Mouse (Mus musculus): Measurements from ENCODE around the gene Gmfb. TPM values are rescaled to one million over a fixed set of nuclear protein-coding genes. Genes with fewer than 3 reads are reported as not detected.
"Not testable (repeated sequence)": the region's sequence is repeated elsewhere in the genome, so short reads cannot be mapped to it uniquely, and the experiment has no call there.

Gene Gmfb
- polyA plus RNA-seq, 1 experiment from 2014 or later = 48.5 TPM

GRCm38 (mm10) chr14:46827430-46827829, 5.4 kb upstream of the Gmfb start:
- Histone ChIP-seq H3K27ac (no peak overlapping the region), H3K4me2 (no peak overlapping the region), H3K36me3 (no peaks in the 10 kb centered on the region), H3K4me3 (replicated peaks) (no peak overlapping the region), H3K4me1 (no peaks in the 10 kb centered on the region), H3K27me3 (replicated peaks) (no peaks in the 10 kb centered on the region), H3K9me3 (no peaks in the 10 kb centered on the region), H3K9ac (no peak overlapping the region)
- WGBS = 41% methylated on average over 1 of the region's 1 CpGs
- ATAC-seq (ENCODE audit: insufficient read depth, low FRiP score, low read depth) = no peak

GRCm38 (mm10) chr14:46823996-46824395, 2.0 kb upstream of the Gmfb start:
- no peaks in the 10 kb centered on the region for H3K27me3 ChIP-seq (replicated peaks)
- no peak overlapping the region for H3K27ac ChIP-seq
- no peaks in the 10 kb centered on the region for H3K9me3 ChIP-seq
- no peak overlapping the region for H3K4me2 ChIP-seq
- no peaks in the 10 kb centered on the region for H3K36me3 ChIP-seq
- no peak overlapping the region for H3K4me3 ChIP-seq (replicated peaks)
- H3K9ac ChIP-seq = no peak overlapping the region
- WGBS = 69% methylated on average over 2 of the region's 2 CpGs
- H3K4me1 ChIP-seq = peaks cover 12% of the 10 kb centered on the region
- no peak for ATAC-seq (ENCODE audit: insufficient read depth, low FRiP score, low read depth)

GRCm38 (mm10) chr14:46821271-46821872, 670 bp downstream of the Gmfb start:
- Histone ChIP-seq H3K36me3 (0 out of 2 replicates have a peak, but pooled peaks cover 5% of the 10 kb centered on the region), H3K9me3 (no peaks in the 10 kb centered on the region), H3K9ac (peak overlapping the region; percentile 55), H3K4me3 (replicated peaks) (peak overlapping the region; percentile 82), H3K27me3 (replicated peaks) (no peaks in the 10 kb centered on the region), H3K27ac (peak overlapping the region; percentile 90), H3K4me1 (peaks cover 12% of the 10 kb centered on the region), H3K4me2 (peak overlapping the region; percentile 77)
- WGBS = under 1% methylated on average over 11 of the region's 11 CpGs
- peak; percentile 12 for ATAC-seq (ENCODE audit: insufficient read depth, low FRiP score, low read depth)

- not testable (repeated sequence) for H3K36me3 ChIP-seq; ATAC-seq (ENCODE audit: insufficient read depth, low FRiP score, low read depth); H3K27ac ChIP-seq; H3K4me3 ChIP-seq (replicated peaks); H3K4me2 ChIP-seq; H3K9me3 ChIP-seq; H3K9ac ChIP-seq; H3K27me3 ChIP-seq (replicated peaks)
- peaks cover 12% of the 10 kb centered on the region for H3K4me1 ChIP-seq
- 89% methylated on average over 5 of the region's 6 CpGs for WGBS
These were observed 2.1 kb downstream of the Gmfb start for GRCm38 (mm10) chr14:46819961-46820360.

- H3K36me3 ChIP-seq = peaks cover 14% of the 10 kb centered on the region
- 82% methylated on average over 7 of the region's 7 CpGs for WGBS
- H3K27me3 ChIP-seq (replicated peaks) = no peaks in the 10 kb centered on the region
- H3K4me2 ChIP-seq = no peak overlapping the region
- H3K9me3 ChIP-seq = no peaks in the 10 kb centered on the region
- ATAC-seq (ENCODE audit: insufficient read depth, low FRiP score, low read depth) = no peak
- H3K9ac ChIP-seq = no peak overlapping the region
- H3K4me3 ChIP-seq (replicated peaks) = no peak overlapping the region
- peaks cover 12% of the 10 kb centered on the region for H3K4me1 ChIP-seq
- no peak overlapping the region for H3K27ac ChIP-seq
These were observed 3.3 kb downstream of the Gmfb start for GRCm38 (mm10) chr14:46818743-46819142.

GRCm38 (mm10) chr14:46816916-46817622, 5.0 kb downstream of the Gmfb start:
- H3K9ac ChIP-seq = no peak overlapping the region
- no peaks in the 10 kb centered on the region for H3K9me3 ChIP-seq
- no peaks in the 10 kb centered on the region for H3K27me3 ChIP-seq (replicated peaks)
- H3K4me1 ChIP-seq = peaks cover 9% of the 10 kb centered on the region
- H3K27ac ChIP-seq = no peak overlapping the region
- no peak overlapping the region for H3K4me3 ChIP-seq (replicated peaks)
- no peak overlapping the region for H3K4me2 ChIP-seq
- peaks cover 21% of the 10 kb centered on the region for H3K36me3 ChIP-seq
- WGBS = 93% methylated on average over 8 of the region's 8 CpGs
- ATAC-seq (ENCODE audit: insufficient read depth, low FRiP score, low read depth) = no peak

- no peak; the same call in 1 of the 2 replicates for ATAC-seq (ENCODE audit: insufficient read depth, low FRiP score, low read depth)
- no peaks in the 10 kb centered on the region for H3K27me3 ChIP-seq (replicated peaks)
- no peak overlapping the region for H3K4me2 ChIP-seq
- peaks cover 22% of the 10 kb centered on the region for H3K36me3 ChIP-seq
- WGBS = 79% methylated on average over 6 of the region's 6 CpGs
- peaks cover 4% of the 10 kb centered on the region for H3K4me1 ChIP-seq
- H3K9ac ChIP-seq = no peak overlapping the region
- no peak overlapping the region for H3K4me3 ChIP-seq (replicated peaks)
- no peak overlapping the region for H3K27ac ChIP-seq
- no peaks in the 10 kb centered on the region for H3K9me3 ChIP-seq
These were observed 6.4 kb downstream of the Gmfb start for GRCm38 (mm10) chr14:46815640-46816039.

GRCm38 (mm10) chr14:46807927-46808326, 14.1 kb downstream of the Gmfb start:
- Histone ChIP-seq H3K36me3 (peaks cover 6% of the 10 kb centered on the region; the same call in 1 of the 2 replicates), H3K27me3 (replicated peaks) (no peaks in the 10 kb centered on the region), H3K9ac (no peak overlapping the region), H3K4me2 (no peak overlapping the region), H3K4me1 (no peaks in the 10 kb centered on the region), H3K9me3 (no peaks in the 10 kb centered on the region), H3K27ac (no peak overlapping the region), H3K4me3 (replicated peaks) (no peak overlapping the region)
- WGBS = 71% methylated on average over 3 of the region's 3 CpGs
- no peak for ATAC-seq (ENCODE audit: insufficient read depth, low FRiP score, low read depth)

- no peak overlapping the region for H3K4me3 ChIP-seq (replicated peaks)
- no peaks in the 10 kb centered on the region for H3K27me3 ChIP-seq (replicated peaks)
- no peak overlapping the region for H3K27ac ChIP-seq
- H3K36me3 ChIP-seq = peaks cover 3% of the 10 kb centered on the region; the same call in 1 of the 2 replicates
- H3K9ac ChIP-seq = no peak overlapping the region
- 78% methylated on average over 5 of the region's 5 CpGs for WGBS
- ATAC-seq (ENCODE audit: insufficient read depth, low FRiP score, low read depth) = no peak
- no peaks in the 10 kb centered on the region for H3K9me3 ChIP-seq
- H3K4me2 ChIP-seq = no peak overlapping the region
- no peaks in the 10 kb centered on the region for H3K4me1 ChIP-seq
These were observed 15.9 kb downstream of the Gmfb start for GRCm38 (mm10) chr14:46806186-46806585.

GRCm38 (mm10) chr14:46803791-46804190, 18.3 kb downstream of the Gmfb start:
- Histone ChIP-seq H3K4me3 (replicated peaks) (no peak overlapping the region), H3K4me1 (no peaks in the 10 kb centered on the region), H3K9me3 (no peaks in the 10 kb centered on the region), H3K9ac (no peak overlapping the region), H3K27me3 (replicated peaks) (no peaks in the 10 kb centered on the region), H3K36me3 (no peaks in the 10 kb centered on the region), H3K4me2 (no peak overlapping the region), H3K27ac (no peak overlapping the region)
- 91% methylated on average over 1 of the region's 1 CpGs for WGBS
- ATAC-seq (ENCODE audit: insufficient read depth, low FRiP score, low read depth) = no peak

GRCm38 (mm10) chr14:46803259-46803658, 18.8 kb downstream of the Gmfb start:
- Histone ChIP-seq H3K4me1 (no peaks in the 10 kb centered on the region), H3K27me3 (replicated peaks) (no peaks in the 10 kb centered on the region), H3K9ac (no peak overlapping the region), H3K4me2 (no peak overlapping the region), H3K9me3 (no peaks in the 10 kb centered on the region), H3K36me3 (no peaks in the 10 kb centered on the region), H3K27ac (no peak overlapping the region), H3K4me3 (replicated peaks) (no peak overlapping the region)
- WGBS = 80% methylated on average over 4 of the region's 4 CpGs
- no peak for ATAC-seq (ENCODE audit: insufficient read depth, low FRiP score, low read depth)

- H3K27ac ChIP-seq = no peak overlapping the region
- H3K4me1 ChIP-seq = no peaks in the 10 kb centered on the region
- H3K4me2 ChIP-seq = no peak overlapping the region
- no peaks in the 10 kb centered on the region for H3K36me3 ChIP-seq
- H3K9ac ChIP-seq = no peak overlapping the region
- no peaks in the 10 kb centered on the region for H3K27me3 ChIP-seq (replicated peaks)
- no peak overlapping the region for H3K4me3 ChIP-seq (replicated peaks)
- no peaks in the 10 kb centered on the region for H3K9me3 ChIP-seq
- WGBS = 70% methylated on average over 3 of the region's 3 CpGs
- ATAC-seq (ENCODE audit: insufficient read depth, low FRiP score, low read depth) = no peak
These were observed 21.2 kb downstream of the Gmfb start for GRCm38 (mm10) chr14:46800684-46801345.

Measured in stomach, embryonic 15.5 days (tissue).